Mouse (Mus musculus): ENCODE measurements at regions not wholly inside any gene's neighbourhood (a gene's known extent, or its start where the extent isn't known, plus 50 kb on each side); places are given as distances from the start of the nearest gene placed in this dataset.

- WGBS, result 68% methylated on average over 16 of the region's 16 CpGs
- no peak overlapping the region for H3K4me2 ChIP-seq (ENCODE audit: low read depth, low read length)
- no peaks in the 10 kb centered on the region for H3K4me1 ChIP-seq (ENCODE audit: control insufficient read depth, insufficient read depth, low read length)
- H3K9me3 ChIP-seq (ENCODE audit: control insufficient read depth, low read length), result no peaks in the 10 kb centered on the region
- H3K4me3 ChIP-seq (ENCODE audit: low read length), result no peak overlapping the region
- no peak overlapping the region for H3K9ac ChIP-seq (ENCODE audit: low read depth, low read length)
- H3K27me3 ChIP-seq (replicated peaks; ENCODE audit: control insufficient read depth, insufficient read depth, low read length), result no peaks in the 10 kb centered on the region
- no peaks in the 10 kb centered on the region for H3K36me3 ChIP-seq (ENCODE audit: control insufficient read depth, insufficient read depth, low read length)
- no peak for ATAC-seq
- no peak overlapping the region for H3K27ac ChIP-seq (ENCODE audit: low read length)
Measured at GRCm38 (mm10) chr2:61344556-61345131, 233.7 kb upstream of the Tank start.

- H3K27me3 ChIP-seq (replicated peaks; ENCODE audit: control insufficient read depth, insufficient read depth, low read length), result no peaks in the 10 kb centered on the region
- H3K4me1 ChIP-seq (ENCODE audit: control insufficient read depth, insufficient read depth, low read length), result no peaks in the 10 kb centered on the region
- H3K4me3 ChIP-seq (ENCODE audit: low read length), result no peak overlapping the region
- no peak overlapping the region for H3K9ac ChIP-seq (ENCODE audit: low read depth, low read length)
- WGBS, result 71% methylated on average over 5 of the region's 5 CpGs
- H3K4me2 ChIP-seq (ENCODE audit: low read depth, low read length), result no peak overlapping the region
- H3K9me3 ChIP-seq (ENCODE audit: control insufficient read depth, low read length), result no peaks in the 10 kb centered on the region
- no peaks in the 10 kb centered on the region for H3K36me3 ChIP-seq (ENCODE audit: control insufficient read depth, insufficient read depth, low read length)
- no peak for ATAC-seq
- H3K27ac ChIP-seq (ENCODE audit: low read length), result no peak overlapping the region
Measured at GRCm38 (mm10) chr2:61341254-61341653, 237.1 kb upstream of the Tank start.

GRCm38 (mm10) chr2:61319226-61319625, 259.2 kb upstream of the Tank start:
- no peaks in the 10 kb centered on the region for H3K9me3 ChIP-seq (ENCODE audit: control insufficient read depth, low read length)
- H3K4me3 ChIP-seq (ENCODE audit: low read length), result no peak overlapping the region

GRCm38 (mm10) chr2:61310405-61310804, 268.0 kb upstream of the Tank start:
- no peak for ATAC-seq
- no peaks in the 10 kb centered on the region for H3K27me3 ChIP-seq (replicated peaks; ENCODE audit: control insufficient read depth, insufficient read depth, low read length)
- no peaks in the 10 kb centered on the region for H3K9me3 ChIP-seq (ENCODE audit: control insufficient read depth, low read length)
- no peak overlapping the region for H3K4me3 ChIP-seq (ENCODE audit: low read length)
- H3K9ac ChIP-seq (ENCODE audit: low read depth, low read length), result no peak overlapping the region
- no peak overlapping the region for H3K4me2 ChIP-seq (ENCODE audit: low read depth, low read length)
- H3K4me1 ChIP-seq (ENCODE audit: control insufficient read depth, insufficient read depth, low read length), result no peaks in the 10 kb centered on the region
- no peaks in the 10 kb centered on the region for H3K36me3 ChIP-seq (ENCODE audit: control insufficient read depth, insufficient read depth, low read length)
- 74% methylated on average over 4 of the region's 4 CpGs for WGBS
- H3K27ac ChIP-seq (ENCODE audit: low read length), result no peak overlapping the region

More at GRCm38 (mm10) chr2:61319226-61319625, 259.2 kb upstream of the Tank start:
- ATAC-seq, result no peak
- no peak overlapping the region for H3K4me2 ChIP-seq (ENCODE audit: low read depth, low read length)
- H3K9ac ChIP-seq (ENCODE audit: low read depth, low read length), result no peak overlapping the region
- no peaks in the 10 kb centered on the region for H3K27me3 ChIP-seq (replicated peaks; ENCODE audit: control insufficient read depth, insufficient read depth, low read length)
- H3K36me3 ChIP-seq (ENCODE audit: control insufficient read depth, insufficient read depth, low read length), result no peaks in the 10 kb centered on the region
- 57% methylated on average over 4 of the region's 4 CpGs for WGBS
- H3K4me1 ChIP-seq (ENCODE audit: control insufficient read depth, insufficient read depth, low read length), result no peaks in the 10 kb centered on the region
- no peak overlapping the region for H3K27ac ChIP-seq (ENCODE audit: low read length)

- no peak for ATAC-seq
Measured at GRCm38 (mm10) chr2:61309219-61309618, 269.2 kb upstream of the Tank start.

GRCm38 (mm10) chr2:61297135-61297534, 281.2 kb upstream of the Tank start:
- Histone ChIP-seq H3K4me2 (ENCODE audit: low read depth, low read length) (no peak overlapping the region), H3K4me3 (ENCODE audit: low read length) (no peak overlapping the region), H3K27ac (ENCODE audit: low read length) (no peak overlapping the region), H3K4me1 (ENCODE audit: control insufficient read depth, insufficient read depth, low read length) (peaks cover 7% of the 10 kb centered on the region; the same call in 1 of the 2 replicates), H3K36me3 (ENCODE audit: control insufficient read depth, insufficient read depth, low read length) (no peaks in the 10 kb centered on the region), H3K9ac (ENCODE audit: low read depth, low read length) (no peak overlapping the region), H3K27me3 (replicated peaks; ENCODE audit: control insufficient read depth, insufficient read depth, low read length) (no peaks in the 10 kb centered on the region), H3K9me3 (ENCODE audit: control insufficient read depth, low read length) (no peaks in the 10 kb centered on the region)
- WGBS, result 63% methylated on average over 5 of the region's 5 CpGs
- ATAC-seq, result no peak

More at GRCm38 (mm10) chr2:61309219-61309618, 269.2 kb upstream of the Tank start:
- Histone ChIP-seq H3K4me2 (ENCODE audit: low read depth, low read length) (no peak overlapping the region), H3K9ac (ENCODE audit: low read depth, low read length) (no peak overlapping the region), H3K4me3 (ENCODE audit: low read length) (no peak overlapping the region), H3K27ac (ENCODE audit: low read length) (no peak overlapping the region), H3K4me1 (ENCODE audit: control insufficient read depth, insufficient read depth, low read length) (no peaks in the 10 kb centered on the region), H3K27me3 (replicated peaks; ENCODE audit: control insufficient read depth, insufficient read depth, low read length) (no peaks in the 10 kb centered on the region), H3K9me3 (ENCODE audit: control insufficient read depth, low read length) (no peaks in the 10 kb centered on the region), H3K36me3 (ENCODE audit: control insufficient read depth, insufficient read depth, low read length) (no peaks in the 10 kb centered on the region)
- 87% methylated on average over 2 of the region's 2 CpGs for WGBS

GRCm38 (mm10) chr2:61296606-61297005, 281.8 kb upstream of the Tank start:
- Histone ChIP-seq H3K9ac (ENCODE audit: low read depth, low read length) (no peak overlapping the region), H3K4me1 (ENCODE audit: control insufficient read depth, insufficient read depth, low read length) (peaks cover 7% of the 10 kb centered on the region; the same call in 1 of the 2 replicates), H3K4me3 (ENCODE audit: low read length) (no peak overlapping the region), H3K9me3 (ENCODE audit: control insufficient read depth, low read length) (no peaks in the 10 kb centered on the region), H3K27me3 (replicated peaks; ENCODE audit: control insufficient read depth, insufficient read depth, low read length) (no peaks in the 10 kb centered on the region), H3K27ac (ENCODE audit: low read length) (no peak overlapping the region), H3K36me3 (ENCODE audit: control insufficient read depth, insufficient read depth, low read length) (no peaks in the 10 kb centered on the region), H3K4me2 (ENCODE audit: low read depth, low read length) (no peak overlapping the region)
- ATAC-seq, result no peak
- 81% methylated on average over 6 of the region's 6 CpGs for WGBS

- no peak overlapping the region for H3K27ac ChIP-seq (ENCODE audit: low read length)
- 32% methylated on average over 6 of the region's 6 CpGs for WGBS
- no peaks in the 10 kb centered on the region for H3K27me3 ChIP-seq (replicated peaks; ENCODE audit: control insufficient read depth, insufficient read depth, low read length)
- no peaks in the 10 kb centered on the region for H3K9me3 ChIP-seq (ENCODE audit: control insufficient read depth, low read length)
- no peaks in the 10 kb centered on the region for H3K36me3 ChIP-seq (ENCODE audit: control insufficient read depth, insufficient read depth, low read length)
- H3K9ac ChIP-seq (ENCODE audit: low read depth, low read length), result no peak overlapping the region
- H3K4me3 ChIP-seq (ENCODE audit: low read length), result no peak overlapping the region
- peaks cover 7% of the 10 kb centered on the region; the same call in 1 of the 2 replicates for H3K4me1 ChIP-seq (ENCODE audit: control insufficient read depth, insufficient read depth, low read length)
- ATAC-seq, result no peak
- no peak overlapping the region for H3K4me2 ChIP-seq (ENCODE audit: low read depth, low read length)
Measured at GRCm38 (mm10) chr2:61295261-61295964, 283.0 kb upstream of the Tank start.

- Histone ChIP-seq H3K9ac (ENCODE audit: low read depth, low read length) (no peak overlapping the region), H3K27ac (ENCODE audit: low read length) (no peak overlapping the region), H3K9me3 (ENCODE audit: control insufficient read depth, low read length) (no peaks in the 10 kb centered on the region), H3K27me3 (replicated peaks; ENCODE audit: control insufficient read depth, insufficient read depth, low read length) (no peaks in the 10 kb centered on the region), H3K4me1 (ENCODE audit: control insufficient read depth, insufficient read depth, low read length) (peaks cover 4% of the 10 kb centered on the region; the same call in 1 of the 2 replicates), H3K4me3 (ENCODE audit: low read length) (no peak overlapping the region), H3K4me2 (ENCODE audit: low read depth, low read length) (no peak overlapping the region), H3K36me3 (ENCODE audit: control insufficient read depth, insufficient read depth, low read length) (no peaks in the 10 kb centered on the region)
- 89% methylated on average over 2 of the region's 2 CpGs for WGBS
- ATAC-seq, result no peak
Measured at GRCm38 (mm10) chr2:61288246-61288645, 290.1 kb upstream of the Tank start.
